Mouse (Mus musculus) testis, postnatal 10 days (tissue): ENCODE measurements at regions not wholly inside any gene's neighbourhood (a gene's known extent, or its start where the extent isn't known, plus 50 kb on each side); places are given as distances from the start of the nearest gene placed in this dataset.

Experiments used
- DNase-seq: peaks from one replicate; pipeline ENCODE4 v3.0.0; 2021; ENCODE audit warnings: low spot score

GRCm38 (mm10) chr8:91999189-91999588 is 197.3 kb upstream of the Irx3 start:
- DNase-seq, result no peak

- no peak for DNase-seq
Observed at GRCm38 (mm10) chr8:91997892-91998189, 196.0 kb upstream of the Irx3 start.

- no peak for DNase-seq
Observed at GRCm38 (mm10) chr8:91997023-91997891, 195.4 kb upstream of the Irx3 start.

GRCm38 (mm10) chr8:91996305-91997022 is 194.6 kb upstream of the Irx3 start:
- DNase-seq, result no peak

DNA sequence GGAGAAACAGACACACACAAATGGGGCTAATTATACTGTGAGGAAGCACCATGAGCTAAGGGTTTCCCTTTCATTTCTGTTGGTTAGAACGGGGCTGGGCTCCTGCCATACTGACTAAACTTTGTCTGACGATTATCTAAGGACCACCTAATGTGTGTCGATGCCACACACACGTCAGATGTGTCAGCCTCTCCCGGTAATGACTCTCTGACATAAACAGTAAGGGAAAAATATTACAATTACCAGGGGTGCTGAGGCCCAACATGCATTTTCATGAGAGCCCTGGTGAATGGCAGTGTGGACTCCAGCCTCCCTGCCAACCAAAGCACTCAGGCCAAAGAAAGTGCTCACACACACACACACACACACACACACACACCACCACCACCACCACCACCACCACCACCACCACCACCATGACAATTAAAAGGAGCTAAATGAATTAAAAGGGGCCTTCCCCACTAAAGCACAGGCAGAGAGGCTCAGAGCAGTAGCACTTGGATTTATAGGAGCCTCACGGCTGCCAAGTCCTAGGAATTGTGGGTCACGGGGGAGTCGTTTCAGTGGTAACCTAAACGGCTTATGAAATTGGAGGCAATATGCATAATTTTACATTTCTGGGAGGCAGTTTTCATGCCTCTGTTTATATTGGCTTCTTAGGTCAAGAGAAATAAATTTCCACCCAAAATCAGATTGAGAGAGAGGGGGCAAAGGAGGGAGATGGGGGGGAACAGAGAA is 193.7 kb upstream of the Irx3 start:
- no peak for DNase-seq

GRCm38 (mm10) chr8:91991542-91992452 is 189.9 kb upstream of the Irx3 start:
- no peak for DNase-seq

- no peak for DNase-seq
Observed at GRCm38 (mm10) chr8:91990952-91991351, 189.1 kb upstream of the Irx3 start.

GRCm38 (mm10) chr8:91990048-91990447 is 188.2 kb upstream of the Irx3 start:
- DNase-seq, result no peak

GRCm38 (mm10) chr8:91988866-91989633 is 187.2 kb upstream of the Irx3 start:
- DNase-seq, result no peak

DNA sequence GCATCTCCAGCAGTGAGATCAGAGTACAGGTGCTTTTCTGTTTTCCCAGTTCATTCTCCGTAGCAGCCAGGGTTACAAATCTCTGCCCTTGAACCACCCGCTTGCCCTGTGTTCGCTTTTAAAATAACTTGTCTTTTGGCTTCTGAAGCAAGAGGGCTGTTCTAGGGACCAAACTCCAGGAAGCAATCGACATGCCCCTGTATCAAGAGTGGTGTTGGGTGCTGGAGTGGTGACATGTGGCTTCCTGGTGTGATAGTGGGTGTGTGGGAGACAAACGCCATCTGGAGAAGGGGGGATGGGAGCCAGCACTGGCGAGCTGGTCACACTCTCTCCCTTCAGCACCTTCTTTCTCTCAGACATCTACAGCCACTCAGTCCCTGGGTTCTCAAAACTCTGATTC is 186.0 kb upstream of the Irx3 start:
- no peak for DNase-seq

DNA sequence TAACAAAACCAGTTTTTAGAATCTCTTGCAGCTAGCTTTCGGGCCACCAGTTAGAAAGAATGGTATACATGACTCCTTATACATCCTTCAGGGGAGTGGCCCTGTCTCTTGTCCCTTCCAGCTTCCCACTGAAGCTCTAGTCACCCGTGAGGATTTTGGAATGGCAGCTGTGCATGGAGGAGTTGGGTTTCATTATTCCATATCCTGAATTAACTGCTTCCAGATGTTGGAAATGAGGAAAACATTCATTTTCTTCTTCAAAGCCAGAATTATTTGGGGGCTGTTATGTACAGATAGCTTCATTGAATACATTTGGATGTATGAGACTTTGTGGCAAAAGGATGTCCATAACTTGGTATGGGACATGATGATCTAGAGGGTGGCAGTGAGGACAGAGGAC is 181.3 kb upstream of the Irx3 start:
- no peak for DNase-seq

- no peak for DNase-seq
Observed at GRCm38 (mm10) chr8:91976900-91977585, 175.2 kb upstream of the Irx3 start.

GRCm38 (mm10) chr8:91975460-91975859 is 173.6 kb upstream of the Irx3 start:
- no peak for DNase-seq

DNA sequence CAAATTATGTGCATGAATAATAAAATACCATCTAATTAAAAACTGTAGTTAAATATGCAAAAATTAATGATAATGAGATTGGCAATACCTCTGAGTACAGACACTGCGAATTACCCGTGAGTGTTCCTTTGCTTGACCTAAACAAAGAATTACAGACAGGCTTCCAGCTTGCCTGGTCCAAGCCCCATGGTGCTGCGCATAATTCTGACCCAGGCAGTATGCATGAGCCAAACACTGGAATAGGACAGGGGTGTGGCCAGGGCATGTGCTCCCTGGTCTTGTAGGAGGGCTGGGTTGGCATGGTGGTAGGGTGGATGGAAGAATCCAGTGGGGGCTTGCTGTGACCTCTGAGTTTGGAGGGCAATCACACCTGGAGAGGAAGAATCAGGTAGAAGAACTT is 172.8 kb upstream of the Irx3 start:
- DNase-seq, result no peak

DNA sequence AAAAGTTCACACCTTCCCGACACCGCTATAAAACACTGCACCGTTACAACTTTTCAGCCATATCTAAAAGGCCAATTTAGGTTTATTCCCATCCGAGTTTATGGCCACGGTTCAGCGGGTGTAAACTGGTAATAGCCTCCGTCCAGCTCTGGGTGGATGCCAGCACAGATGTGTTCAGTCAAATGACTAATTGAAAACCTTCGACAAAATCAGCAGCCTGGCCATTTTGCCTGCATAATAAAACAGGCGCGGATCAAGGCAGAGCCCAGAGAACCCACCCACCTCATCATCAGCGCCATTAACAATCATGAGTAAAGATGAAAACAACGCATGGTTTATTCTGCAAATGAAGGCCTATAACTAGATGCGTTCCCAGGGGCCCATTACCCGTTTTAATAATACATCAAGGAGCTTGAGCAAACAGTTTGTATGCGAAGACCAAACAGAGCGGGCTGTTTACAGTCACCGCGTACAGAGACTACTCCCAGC is 172.1 kb upstream of the Irx3 start:
- DNase-seq, result no peak

- no peak for DNase-seq
Observed at GRCm38 (mm10) chr8:91967407-91967806, 165.5 kb upstream of the Irx3 start.

- peak; percentile 53 for DNase-seq
Observed at GRCm38 (mm10) chr8:91966891-91967370, 165.1 kb upstream of the Irx3 start.

DNA sequence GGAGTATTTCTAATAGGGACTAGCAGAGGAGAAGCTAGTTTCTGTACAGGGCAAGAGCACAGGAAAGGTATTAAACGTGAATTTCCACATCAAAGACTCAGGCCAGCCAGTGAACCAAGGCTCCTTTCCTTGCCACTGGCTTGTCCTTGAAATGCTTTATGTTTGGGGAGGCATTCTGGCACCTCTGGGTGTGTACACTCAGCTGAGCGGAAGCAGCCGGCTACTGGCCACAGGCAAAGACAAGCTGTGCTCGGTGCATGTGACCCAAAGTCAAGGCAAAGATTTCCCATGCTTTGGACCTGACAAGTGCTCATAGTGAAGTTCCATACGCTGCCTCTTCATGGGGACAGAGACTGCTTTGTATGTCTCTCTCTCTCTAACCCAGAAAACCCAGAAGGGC is 159.8 kb upstream of the Irx3 start:
- DNase-seq, result no peak

- no peak for DNase-seq
Observed at GRCm38 (mm10) chr8:91955170-91955569, 153.3 kb upstream of the Irx3 start.

- DNase-seq, result no peak
Observed at GRCm38 (mm10) chr8:91952981-91953380, 151.1 kb upstream of the Irx3 start.
